Mouse (Mus musculus): Measurements from ENCODE around the gene Abca12.

The Abca12 gene

DNA sequence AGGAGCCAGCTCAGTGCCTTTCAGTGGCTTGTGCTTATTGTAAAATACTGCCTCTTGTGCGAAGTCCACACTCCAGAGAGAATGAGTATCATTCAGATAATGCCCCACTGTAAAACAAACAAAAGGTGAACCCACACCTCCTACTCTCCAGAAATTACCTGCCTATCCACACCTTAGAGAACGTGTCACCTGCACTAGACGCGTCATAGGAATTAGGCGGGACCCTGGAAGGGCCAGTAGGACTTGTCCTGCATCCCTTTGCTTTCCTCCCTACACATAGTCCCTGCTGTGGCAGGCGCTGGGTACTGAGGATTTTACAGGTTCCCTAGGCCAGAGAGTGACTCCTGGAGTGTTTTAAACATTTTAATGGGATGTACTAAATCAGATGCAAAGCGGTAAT lies at the start of gene Abca12:
Abca12 (minus strand) TSS at position 101 of the 400 bp plus-strand sequence.
- no peak for DNase-seq (ENCODE audit: low read depth, low spot score)

- no peak for DNase-seq (ENCODE audit: low read depth, low spot score)
These were observed 43.3 kb upstream of the Abca12 start for GRCm38 (mm10) chr1:71457961-71458360.

- DNase-seq (ENCODE audit: low read depth, low spot score): no peak
These were observed 32.7 kb upstream of the Abca12 start for GRCm38 (mm10) chr1:71447424-71447823.

GRCm38 (mm10) chr1:71421741-71422333 lies 7.1 kb upstream of the Abca12 start:
- no peak for DNase-seq (ENCODE audit: low read depth, low spot score)

- DNase-seq (ENCODE audit: low read depth, low spot score): no peak
These were observed 3.8 kb upstream of the Abca12 start for GRCm38 (mm10) chr1:71418467-71418866.

- no peak for DNase-seq (ENCODE audit: low read depth, low spot score)
These were observed 3.2 kb upstream of the Abca12 start for GRCm38 (mm10) chr1:71417951-71418350.

GRCm38 (mm10) chr1:71414084-71414483 lies 626 bp downstream of the Abca12 start:
- DNase-seq (ENCODE audit: low read depth, low spot score): no peak

- DNase-seq (ENCODE audit: low read depth, low spot score): no peak
These were observed 1.6 kb downstream of the Abca12 start for GRCm38 (mm10) chr1:71413114-71413513.

DNA sequence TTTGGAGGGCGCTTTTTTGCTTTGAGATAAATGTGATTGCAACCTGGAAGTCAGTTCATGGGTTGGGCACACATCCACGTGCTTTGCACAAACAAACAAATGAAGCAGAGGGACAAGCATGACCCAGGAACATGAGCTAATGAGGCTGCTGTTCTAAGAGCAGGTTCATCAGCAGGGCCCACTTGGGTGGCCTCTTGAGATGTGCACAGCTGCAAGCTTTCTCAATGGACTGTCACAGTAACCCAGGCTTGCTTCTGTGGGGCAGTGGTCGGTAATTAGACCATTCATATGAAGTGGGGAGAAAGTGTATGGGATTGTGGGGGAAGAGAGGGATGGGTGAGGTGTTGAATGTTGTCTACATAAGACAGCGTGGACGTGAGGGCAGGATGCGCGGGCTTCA lies 7.0 kb downstream of the Abca12 start:
- DNase-seq (ENCODE audit: low read depth, low spot score): no peak

DNA sequence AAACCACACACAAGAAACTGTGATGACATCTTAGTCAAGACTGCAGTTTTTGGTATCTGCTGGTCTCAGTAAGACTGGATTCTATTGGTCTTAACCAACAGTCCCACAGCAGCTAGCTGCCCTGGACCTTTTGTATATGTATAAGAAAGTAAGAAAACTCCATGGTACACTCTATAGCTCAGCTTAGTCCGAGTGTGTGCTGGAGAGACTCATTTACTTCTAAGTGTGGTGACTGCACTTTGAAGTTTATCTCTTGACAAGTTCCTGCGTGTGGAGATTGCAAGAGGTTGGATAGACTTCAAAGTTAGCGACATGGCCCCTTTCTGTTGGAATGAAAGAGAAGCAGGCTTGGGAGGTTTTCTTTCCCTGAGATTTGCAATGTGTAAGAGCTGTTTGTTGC lies 17.1 kb downstream of the Abca12 start:
- DNase-seq (ENCODE audit: low read depth, low spot score): no peak

GRCm38 (mm10) chr1:71396105-71396504 lies 18.6 kb downstream of the Abca12 start:
- DNase-seq (ENCODE audit: low read depth, low spot score): no peak

GRCm38 (mm10) chr1:71394177-71394576 lies 20.5 kb downstream of the Abca12 start:
- no peak for DNase-seq (ENCODE audit: low read depth, low spot score)

GRCm38 (mm10) chr1:71393489-71393888 lies 21.2 kb downstream of the Abca12 start:
- DNase-seq (ENCODE audit: low read depth, low spot score): no peak

DNA sequence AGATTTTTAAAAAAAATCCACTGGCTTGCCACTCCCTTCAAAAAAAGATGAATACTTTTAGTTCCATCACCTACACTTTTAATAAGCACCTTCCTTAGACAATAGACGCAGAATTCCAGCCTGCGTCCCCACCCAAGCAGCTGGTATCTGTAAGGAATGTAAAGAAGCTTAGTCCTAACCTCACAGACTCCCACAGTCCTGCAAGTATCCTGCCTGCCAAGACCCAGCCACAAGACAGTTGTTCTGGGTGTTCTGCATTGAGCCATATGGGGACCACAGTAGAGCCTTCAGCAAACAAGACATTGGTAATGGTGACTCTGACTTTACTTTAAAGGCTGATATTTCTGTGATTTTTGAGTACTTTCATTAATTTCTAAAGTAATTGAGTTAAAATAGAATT lies 22.2 kb downstream of the Abca12 start:
- DNase-seq (ENCODE audit: low read depth, low spot score): no peak

DNA sequence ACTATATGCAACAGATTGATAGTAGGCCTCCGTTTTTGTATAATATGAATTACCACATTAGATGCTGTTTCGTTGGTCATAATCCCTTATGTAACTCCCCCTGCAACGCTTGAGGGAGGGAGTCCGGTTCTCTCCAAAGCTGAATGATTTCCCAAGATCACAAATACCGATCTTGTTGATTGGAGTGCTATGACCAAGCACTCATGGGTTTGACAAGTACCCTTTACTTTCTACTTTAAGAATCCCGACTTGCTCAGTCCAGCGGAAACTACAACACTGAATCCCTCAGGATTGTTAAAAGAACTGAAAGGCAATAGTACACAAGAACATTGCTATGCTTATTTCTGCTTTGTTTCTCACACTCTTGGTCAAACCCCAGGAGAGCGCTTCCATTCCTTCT lies 28.1 kb downstream of the Abca12 start:
- DNase-seq (ENCODE audit: low read depth, low spot score): no peak

GRCm38 (mm10) chr1:71384098-71384497 lies 30.6 kb downstream of the Abca12 start:
- DNase-seq (ENCODE audit: low read depth, low spot score): no peak

DNA sequence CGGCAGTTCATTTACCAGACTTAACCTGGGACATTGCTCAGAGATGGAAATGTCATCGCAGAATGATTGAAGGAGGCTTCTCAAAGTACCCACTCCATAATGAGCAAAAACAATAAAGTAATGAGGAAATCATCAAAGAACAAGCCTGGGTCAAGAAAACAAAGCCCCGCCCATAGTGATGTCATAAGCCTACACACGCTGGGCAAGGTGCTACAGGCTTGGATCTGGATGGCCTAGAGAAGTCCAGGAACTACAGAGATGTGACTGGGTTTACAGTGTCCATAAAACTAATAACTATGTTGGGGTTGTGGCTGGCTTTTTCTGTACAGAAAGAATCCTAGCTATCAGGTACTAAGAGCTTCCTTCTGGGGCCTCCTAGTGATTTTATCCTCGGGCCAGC lies 41.6 kb downstream of the Abca12 start:
- DNase-seq (ENCODE audit: low read depth, low spot score): no peak

DNA sequence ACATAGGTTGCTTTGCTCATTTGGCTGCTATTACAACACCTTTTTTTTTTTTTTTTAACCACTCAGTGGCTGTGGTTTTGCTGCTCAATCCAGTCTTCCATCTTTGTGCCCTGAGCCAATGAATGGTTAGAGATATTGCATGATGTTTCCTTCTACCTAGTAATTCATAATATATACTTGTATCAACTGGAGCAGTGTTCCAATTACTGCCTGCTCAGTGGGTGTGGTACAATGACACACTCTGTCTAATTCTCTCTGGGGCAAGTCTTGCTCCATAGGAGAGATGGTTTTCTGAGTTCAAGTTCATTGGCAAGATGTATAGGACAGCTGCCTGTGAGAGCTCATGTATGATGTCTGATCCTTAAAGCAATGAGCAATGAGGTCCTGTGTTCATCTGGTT lies 44.4 kb downstream of the Abca12 start:
- DNase-seq (ENCODE audit: low read depth, low spot score): no peak

DNA sequence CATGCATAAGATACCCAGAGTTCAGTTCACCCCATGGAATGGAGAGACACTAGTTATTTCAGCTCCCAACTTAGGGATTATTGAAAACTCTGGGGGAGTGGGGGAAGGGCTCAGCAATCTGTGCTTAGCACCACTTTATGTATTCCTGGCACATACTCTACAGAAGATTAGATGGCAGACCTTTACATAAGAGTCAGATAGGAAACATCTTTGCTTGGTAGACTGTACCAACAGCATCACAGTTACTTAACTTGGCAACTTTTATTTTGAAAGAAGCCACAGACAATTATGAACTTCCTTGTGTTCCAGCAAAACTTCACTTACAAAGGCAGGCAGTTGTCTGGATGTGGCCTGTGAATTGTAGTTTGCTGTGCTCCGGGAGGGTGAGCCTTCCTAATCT lies 46.9 kb downstream of the Abca12 start:
- DNase-seq (ENCODE audit: low read depth, low spot score): no peak

DNA sequence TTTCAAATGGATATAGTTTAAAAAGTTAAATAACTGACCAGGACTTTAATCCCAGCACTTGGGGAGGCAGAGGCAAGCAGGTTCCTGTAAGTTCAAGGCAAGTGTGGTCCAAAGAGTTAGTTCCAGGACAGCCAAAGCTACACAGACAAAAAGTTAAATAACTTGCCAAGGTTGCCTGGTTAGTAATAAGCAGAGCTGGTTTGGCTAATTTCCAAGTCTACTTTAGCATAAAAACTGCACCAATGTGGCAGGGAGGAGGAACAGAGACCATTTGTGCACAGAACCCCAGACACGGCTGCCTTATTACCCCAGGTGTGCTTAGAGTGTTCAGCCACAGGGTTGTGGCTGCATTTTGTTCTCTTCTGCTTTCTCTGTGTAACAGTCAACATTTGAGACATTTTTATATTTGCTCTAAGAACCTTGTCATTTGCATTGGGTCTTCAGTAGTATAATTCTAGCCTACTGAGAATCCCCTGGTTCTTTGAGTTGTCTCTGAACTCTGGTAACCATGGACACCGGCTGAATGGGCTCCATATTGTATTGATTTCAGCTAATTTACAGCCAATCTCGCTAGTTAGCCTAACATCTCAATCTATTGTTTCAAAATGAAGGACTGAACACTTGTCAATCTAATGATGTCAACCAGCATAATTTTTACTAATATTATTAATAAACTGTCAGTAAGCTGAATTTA lies 71.7 kb downstream of the Abca12 start:
- DNase-seq (ENCODE audit: low read depth, low spot score): no peak

GRCm38 (mm10) chr1:71342261-71342594 lies 72.5 kb downstream of the Abca12 start:
- no peak for DNase-seq (ENCODE audit: low read depth, low spot score)

GRCm38 (mm10) chr1:71341370-71342260 lies 73.1 kb downstream of the Abca12 start:
- DNase-seq (ENCODE audit: low read depth, low spot score): no peak
